Mouse (Mus musculus): ENCODE data around the gene Tasp1. TPM values are rescaled to one million over a fixed set of nuclear protein-coding genes. Genes with fewer than 3 reads are reported as not detected.
"Not testable (repeated sequence)": the region's sequence is repeated elsewhere in the genome, so short reads cannot be mapped to it uniquely, and the experiment has no call there.

Gene Tasp1
- total RNA-seq, 2 experiments from 2014 or later = 1.9 to 6.5 TPM

DNA sequence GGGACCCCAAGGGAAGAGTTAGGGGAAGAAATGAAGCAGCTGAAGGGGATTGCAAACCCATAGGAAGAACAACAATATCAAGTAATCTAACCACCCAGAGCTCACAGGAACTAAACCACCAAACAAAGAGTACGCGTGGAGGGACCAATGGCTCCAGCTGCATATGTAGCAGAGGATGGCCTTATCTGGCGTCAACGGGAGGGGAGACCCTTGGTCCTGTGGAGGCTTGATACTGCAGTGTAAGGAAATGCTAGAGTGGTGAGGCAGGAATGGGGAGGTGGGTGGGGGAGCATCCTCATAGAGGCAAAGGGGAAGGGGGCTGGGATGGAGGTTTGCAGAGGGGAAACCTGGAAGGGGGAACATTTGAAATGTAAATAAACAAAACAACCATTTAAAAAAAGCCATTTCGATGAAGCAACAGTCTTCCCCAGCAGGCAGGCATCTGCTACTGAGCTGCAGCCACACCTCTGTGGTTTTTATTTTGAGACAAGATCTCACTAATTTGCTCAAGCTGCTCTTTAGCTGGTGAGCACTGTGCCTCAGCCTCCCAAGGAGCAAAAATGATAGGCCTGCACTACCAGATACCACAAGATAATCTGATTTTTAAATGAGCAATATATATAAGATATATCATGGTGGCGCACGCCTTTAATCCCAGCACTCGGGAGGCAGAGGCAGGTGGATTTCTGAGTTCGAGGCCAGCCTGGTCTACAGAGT lies 160.0 kb downstream of the Tasp1 start:
- ATAC-seq (replicated peaks; ENCODE audit: low FRiP score, poor library complexity, severe bottlenecking) = no peak

- ATAC-seq (replicated peaks; ENCODE audit: low FRiP score, poor library complexity, severe bottlenecking) = no peak
Observed at GRCm38 (mm10) chr2:139891405-139892089, 175.1 kb downstream of the Tasp1 start.

- ATAC-seq (replicated peaks; ENCODE audit: low FRiP score, poor library complexity, severe bottlenecking) = no peak
Observed at GRCm38 (mm10) chr2:139884264-139884637, 182.4 kb downstream of the Tasp1 start.

DNA sequence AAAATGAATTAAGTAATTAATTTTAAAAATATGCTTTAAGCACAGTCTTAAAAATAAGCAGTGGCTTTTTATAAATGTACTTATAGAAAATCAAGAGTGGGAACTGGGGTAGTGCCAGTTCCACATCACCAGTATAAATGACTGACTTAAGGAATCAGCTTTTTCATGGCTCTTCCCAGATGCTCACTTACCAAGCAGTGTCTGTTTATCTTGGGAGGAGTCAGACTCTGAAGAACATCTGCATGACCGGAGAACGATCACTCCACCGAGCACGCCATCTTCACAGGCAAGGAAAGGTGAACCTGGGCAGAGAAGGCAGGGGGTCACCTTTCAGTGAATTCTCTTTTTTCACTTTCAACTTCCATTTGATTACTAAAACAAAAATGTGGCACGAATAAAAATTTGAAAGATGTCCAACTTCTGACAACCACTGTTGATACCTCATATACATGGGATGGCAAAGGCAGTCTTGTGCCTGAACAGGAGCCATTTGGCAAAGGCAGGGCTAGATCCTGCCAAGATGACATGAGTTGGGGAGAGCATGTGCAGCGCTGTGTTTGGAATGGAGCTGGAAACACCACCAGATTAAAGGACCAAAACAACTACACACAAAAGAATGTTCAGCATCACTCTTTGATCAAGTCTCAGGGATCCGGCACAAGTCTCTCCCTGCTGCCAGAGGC lies 182.9 kb downstream of the Tasp1 start:
- ATAC-seq (replicated peaks; ENCODE audit: low FRiP score, poor library complexity, severe bottlenecking) = no peak

DNA sequence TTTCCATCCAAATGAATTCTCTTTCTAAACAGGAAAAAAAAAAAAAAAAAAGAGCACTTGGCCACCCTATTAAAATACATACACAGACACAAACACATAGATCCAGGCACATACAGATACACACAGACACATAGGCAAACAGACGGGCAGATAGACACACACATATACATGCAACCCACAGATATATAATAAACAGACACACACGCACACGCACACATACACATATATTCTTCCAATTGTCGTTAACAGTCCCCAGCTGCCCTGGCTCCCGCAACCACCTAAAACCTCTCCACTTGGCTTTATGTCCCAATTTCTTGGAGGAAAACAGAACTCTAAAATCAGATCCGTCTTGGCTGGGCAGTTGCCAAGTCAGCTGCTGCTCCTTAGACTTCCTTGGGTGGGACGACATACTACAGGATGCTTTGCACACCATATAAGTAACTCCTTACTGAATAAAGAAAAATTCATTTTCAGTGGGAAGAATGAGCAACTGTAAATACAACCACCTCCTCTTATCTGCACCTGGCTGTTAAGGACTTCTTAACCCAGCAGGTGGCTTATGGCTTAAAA lies 188.5 kb downstream of the Tasp1 start:
- ATAC-seq (replicated peaks; ENCODE audit: low FRiP score, poor library complexity, severe bottlenecking) = no peak

DNA sequence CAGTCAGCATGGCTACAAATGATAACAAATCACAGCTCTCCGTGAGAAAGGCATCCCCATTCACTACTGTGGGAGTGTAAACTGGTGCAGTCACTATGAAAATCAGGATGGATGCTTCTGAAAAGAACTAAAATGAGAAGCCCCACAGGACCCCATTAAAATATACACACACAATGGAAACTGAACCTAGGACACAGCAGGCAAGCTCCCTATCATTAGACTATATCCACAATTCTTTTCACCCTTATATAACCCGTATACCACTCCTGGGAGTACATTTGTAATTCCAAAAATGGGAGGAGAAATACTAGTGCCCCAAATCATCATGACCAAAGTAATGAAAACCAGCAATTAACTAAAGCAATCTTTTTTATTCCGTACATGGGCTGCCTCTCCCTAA lies 190.7 kb downstream of the Tasp1 start:
- no peak for ATAC-seq (replicated peaks; ENCODE audit: low FRiP score, poor library complexity, severe bottlenecking)

DNA sequence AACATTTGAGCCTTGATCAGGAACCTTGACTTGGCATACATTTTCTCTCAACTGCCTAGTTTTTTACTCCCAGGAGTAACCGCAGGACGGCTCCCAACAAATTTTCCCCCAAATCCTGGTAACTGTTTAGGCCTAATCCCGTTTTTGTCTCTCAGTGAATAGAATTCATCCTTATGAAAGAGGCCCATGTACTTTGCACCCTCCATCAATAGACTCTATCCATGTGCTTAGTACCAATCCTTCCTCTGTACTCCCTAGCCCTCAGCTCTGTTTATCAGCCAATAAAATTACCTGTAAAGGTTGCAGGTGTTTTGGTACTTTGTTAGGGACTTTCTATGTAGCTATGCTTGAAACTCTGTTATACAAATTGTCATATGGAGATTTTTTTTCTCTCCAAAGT lies 192.4 kb downstream of the Tasp1 start:
- ATAC-seq (replicated peaks; ENCODE audit: low FRiP score, poor library complexity, severe bottlenecking) = no peak

DNA sequence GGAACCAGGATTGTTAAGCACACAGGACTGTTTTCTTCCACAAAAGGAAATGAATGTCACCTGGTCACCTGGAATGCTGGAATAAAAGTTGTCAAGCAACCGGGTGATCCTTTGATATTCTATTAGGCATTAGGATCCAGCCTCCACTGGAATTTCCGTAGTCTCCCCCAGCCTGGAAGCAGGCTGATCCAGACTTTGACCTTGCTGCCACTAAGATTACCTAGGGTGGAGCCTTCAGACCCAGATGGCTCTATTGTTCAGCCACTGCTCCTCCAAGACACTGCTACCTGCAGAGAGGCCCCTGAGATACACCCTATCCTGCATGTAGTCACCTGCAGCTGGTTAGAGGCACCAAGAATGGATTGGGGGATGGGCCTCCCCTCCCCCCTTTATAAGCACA lies 192.8 kb downstream of the Tasp1 start:
- no peak for ATAC-seq (replicated peaks; ENCODE audit: low FRiP score, poor library complexity, severe bottlenecking)

- not testable (repeated sequence) for ATAC-seq (replicated peaks; ENCODE audit: low FRiP score, poor library complexity, severe bottlenecking)
Observed at GRCm38 (mm10) chr2:139869071-139869470, 197.5 kb downstream of the Tasp1 start.

GRCm38 (mm10) chr2:139863396-139863795 lies 203.2 kb downstream of the Tasp1 start:
- not testable (repeated sequence) for ATAC-seq (replicated peaks; ENCODE audit: low FRiP score, poor library complexity, severe bottlenecking)

GRCm38 (mm10) chr2:139860133-139860494 lies 206.5 kb downstream of the Tasp1 start:
- no peak for ATAC-seq (replicated peaks; ENCODE audit: low FRiP score, poor library complexity, severe bottlenecking)

DNA sequence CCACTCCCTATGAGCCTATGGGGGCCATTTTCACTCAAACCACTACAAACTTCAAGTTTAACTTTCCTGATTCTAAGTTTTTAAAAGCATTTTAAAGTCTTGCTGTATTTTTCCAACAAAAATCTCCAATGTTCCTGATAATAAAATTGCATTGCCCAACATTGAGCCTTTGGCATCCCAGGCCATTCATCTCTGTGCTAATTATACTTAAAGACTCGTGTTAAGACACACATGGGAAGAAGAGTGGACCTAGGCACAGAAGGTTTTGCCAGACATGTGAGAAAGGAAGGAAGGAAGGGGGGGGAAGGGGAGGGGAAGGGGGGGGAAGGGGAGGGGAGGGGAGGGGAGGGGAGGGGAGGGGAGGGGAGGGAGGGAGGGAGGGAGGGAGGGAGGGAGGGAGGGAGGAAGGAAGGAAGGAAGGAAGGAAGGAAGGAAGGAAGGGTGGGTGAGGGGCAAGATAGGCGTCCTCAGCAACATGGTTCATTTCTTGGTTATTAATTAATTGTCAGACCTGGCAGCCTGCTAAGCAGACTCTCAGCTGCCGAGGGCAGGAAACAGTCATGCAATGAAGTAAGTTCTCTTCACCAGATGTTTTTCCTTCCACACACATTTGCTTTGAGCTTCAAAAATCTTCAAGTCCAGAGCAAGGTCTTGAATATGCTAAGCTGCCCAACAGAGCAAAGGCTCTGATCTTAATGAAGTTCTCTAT lies 207.0 kb downstream of the Tasp1 start:
- ATAC-seq (replicated peaks; ENCODE audit: low FRiP score, poor library complexity, severe bottlenecking) = no peak

GRCm38 (mm10) chr2:139849621-139850020 lies 217.0 kb downstream of the Tasp1 start:
- ATAC-seq (replicated peaks; ENCODE audit: low FRiP score, poor library complexity, severe bottlenecking) = no peak

DNA sequence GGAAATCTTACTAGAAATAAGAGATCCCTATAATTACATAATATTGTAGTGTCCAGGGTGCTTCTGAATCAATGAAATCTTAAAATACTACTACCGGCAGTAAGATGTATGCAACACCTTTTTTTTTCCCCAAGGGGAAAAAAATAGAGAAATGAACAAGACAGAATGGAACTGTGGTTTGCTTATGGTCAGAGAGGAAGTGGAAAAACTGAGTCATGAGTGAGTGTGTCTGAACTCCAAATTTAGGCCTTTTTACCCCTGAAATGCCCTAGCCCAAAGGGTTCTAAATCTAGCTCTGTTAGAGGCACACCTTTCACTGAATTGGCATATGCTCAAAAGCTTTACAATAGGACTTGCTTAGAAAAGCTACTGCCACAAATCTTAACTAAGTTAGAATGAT lies 225.2 kb downstream of the Tasp1 start:
- ATAC-seq (replicated peaks; ENCODE audit: low FRiP score, poor library complexity, severe bottlenecking) = no peak

GRCm38 (mm10) chr2:139840941-139841340 lies 225.7 kb downstream of the Tasp1 start:
- no peak for ATAC-seq (replicated peaks; ENCODE audit: low FRiP score, poor library complexity, severe bottlenecking)

DNA sequence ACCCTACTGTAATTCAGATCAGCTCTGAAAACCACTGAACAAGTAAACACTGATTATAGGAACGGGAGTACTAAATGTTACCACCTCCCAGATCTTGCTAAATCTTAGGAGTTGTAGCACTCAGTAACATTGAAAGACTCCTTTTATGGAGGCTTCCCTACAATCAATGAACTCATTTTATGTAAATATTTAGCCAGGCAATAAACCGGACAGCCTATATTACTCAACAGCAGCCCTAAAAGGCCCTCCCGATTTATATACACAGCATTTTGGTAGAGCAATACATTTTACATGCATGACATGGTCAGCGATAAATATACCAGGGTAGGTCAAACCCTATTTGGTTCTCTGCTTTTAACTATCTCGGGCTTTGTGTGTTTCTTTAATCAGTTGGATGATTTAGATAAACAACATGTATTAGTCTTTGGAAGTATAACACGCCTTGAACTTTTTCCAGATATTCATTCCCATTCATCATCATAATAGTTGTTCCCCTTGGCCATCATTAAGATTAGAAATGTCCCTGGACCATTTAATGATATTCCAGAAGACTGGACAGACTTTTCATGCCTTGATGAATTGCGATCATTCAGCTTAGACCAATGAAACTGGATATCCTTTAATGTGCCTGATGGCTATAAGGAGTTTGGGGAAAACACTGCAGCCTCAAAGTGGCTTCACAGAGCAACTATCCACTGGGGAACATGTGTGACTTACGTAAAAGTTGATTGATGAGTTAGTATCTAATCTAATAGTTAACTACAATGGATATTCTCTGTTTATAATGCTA lies 244.8 kb downstream of the Tasp1 start:
- ATAC-seq (replicated peaks; ENCODE audit: low FRiP score, poor library complexity, severe bottlenecking) = no peak

GRCm38 (mm10) chr2:139817275-139817674 lies 249.3 kb downstream of the Tasp1 start:
- ATAC-seq (replicated peaks; ENCODE audit: low FRiP score, poor library complexity, severe bottlenecking) = no peak

GRCm38 (mm10) chr2:139807887-139808286 lies 258.7 kb downstream of the Tasp1 start:
- ATAC-seq (replicated peaks; ENCODE audit: low FRiP score, poor library complexity, severe bottlenecking) = no peak

DNA sequence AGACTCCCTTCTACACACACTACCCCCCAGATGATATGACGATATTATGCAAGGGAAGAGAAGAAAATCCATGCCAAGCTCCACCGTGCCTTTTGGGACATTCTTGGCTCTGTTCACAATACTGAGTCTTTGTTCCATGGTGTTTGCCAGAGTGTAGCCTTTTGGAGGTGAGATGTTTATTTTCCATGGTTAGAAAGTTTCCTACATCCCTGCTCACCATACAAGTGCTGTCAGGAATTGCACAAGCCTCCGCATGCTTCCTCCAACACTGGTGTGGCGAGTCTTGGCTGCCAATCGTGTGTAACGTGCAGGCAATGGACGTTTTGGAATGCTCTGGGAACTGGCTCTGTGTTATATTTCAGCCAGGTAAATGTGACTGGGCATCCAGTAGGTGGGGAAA lies 262.6 kb downstream of the Tasp1 start:
- no peak for ATAC-seq (replicated peaks; ENCODE audit: low FRiP score, poor library complexity, severe bottlenecking)

Measured in erythroblast, adult 5-6 weeks (primary cell).